25 mouse cellular contexts compared by ENCODE assay signal in genomic region chr10:46730601-46731000, GRCm38 (mm10).
DNase-seq lines count a peak whose midpoint lies in the region; ATAC-seq lines count a peak whose summit lies in the region.
"Had no signal": no experiment of that assay in that cellular context is flagged by ENCODE, and none has a peak within 500 bp of the region (broad histone marks: within the 10 kb centered on the region; RNA-seq: fewer than 3 reads in every experiment).

No protein-coding gene starts in this region.

- no peak for ATAC-seq in heart, embryonic 12.5 days (ENCODE audit: insufficient number of reproducible peaks, low FRiP score)
- ATAC-seq: activated CD4-positive, CD25-positive, alpha-beta regulatory T cell, adult 4 months; CD4-positive, CD25-positive, alpha-beta regulatory T cell, adult 4 months; Patski had no signal

- DNase-seq in ES-CJ7 (ENCODE audit: low read depth, low spot score), result peak; percentile 66
- DNase-seq in R1 (ENCODE audit: low read depth, low spot score), result peak; percentile 73
- DNase-seq in ZHBTc4 (ENCODE audit: low read depth, low spot score), result peak; percentile 37
- peak; percentile 6 for DNase-seq in yolk sac, embryonic 10.5 days (ENCODE audit: low spot score)
- DNase-seq in layer of hippocampus, adult 9-11 months, result no peak
- no peak for DNase-seq in cerebellum, postnatal 36 days
- DNase-seq in right cerebral cortex, postnatal 25 days, result no peak
- DNase-seq: adrenal gland, adult 2 months; adrenal gland, adult 8-10 months; adrenal gland, postnatal 10 days; adrenal gland, postnatal 14 days; adrenal gland, postnatal 25 days; adrenal gland, postnatal 36 days; B cell, adult 2 months; cerebellum, adult 11 months; cerebellum, adult 11-12 months; cerebellum, adult 18-20 months; cerebellum, adult 2 months; cerebellum, adult 8-10 months had no signal

- H3K27ac ChIP-seq in heart, embryonic 12.5 days (ENCODE audit: poor library complexity, severe bottlenecking), result no peak overlapping the region

- H3K4me3 ChIP-seq in heart, embryonic 12.5 days, result no peak overlapping the region

- H3K4me1 ChIP-seq in heart, embryonic 12.5 days (replicated peaks), result no peaks in the 10 kb centered on the region

- H3K4me2 ChIP-seq in heart, embryonic 12.5 days, result no peak overlapping the region

- H3K9ac ChIP-seq in heart, embryonic 12.5 days, result no peak overlapping the region

- WGBS in heart, embryonic 12.5 days, result 57% methylated on average over 1 of the region's 1 CpGs

- H3K36me3 ChIP-seq in heart, embryonic 12.5 days, result no peaks in the 10 kb centered on the region
- H3K36me3 ChIP-seq: G1E had no signal

- no peaks in the 10 kb centered on the region for H3K27me3 ChIP-seq in heart, embryonic 12.5 days (replicated peaks)
- H3K27me3 ChIP-seq: CH12.LX, Patski had no signal

- no peaks in the 10 kb centered on the region for H3K9me3 ChIP-seq in heart, embryonic 12.5 days (replicated peaks)
- H3K9me3 ChIP-seq: G1E had no signal

Comparison
In these comparisons a context has a peak if more than half of its experiments do, and no peak if none do; other contexts are left out.
1. DNase-seq: peak in ES-CJ7 (single experiment), R1 (single experiment), ZHBTc4 (single experiment) and yolk sac, embryonic 10.5 days (single experiment); none in layer of hippocampus, adult 9-11 months (single experiment), cerebellum, postnatal 36 days (0 of 2) and right cerebral cortex, postnatal 25 days (single experiment).